Mouse (Mus musculus) myocyte (in vitro differentiated cells): ENCODE measurements around the gene Etv6.

Experiments used
- CEBPB ChIP-seq: IDR thresholded peaks from 2 replicates; pipeline ENCODE4 v1.6.1; 2011; ENCODE audit warnings: mild to moderate bottlenecking, moderate library complexity; ENCODE audit not compliant: poor library complexity, insufficient read depth, severe bottlenecking
- E2F4 ChIP-seq: IDR thresholded peaks from one replicate; pipeline ENCODE4 v1.6.1; 2011; ENCODE audit warnings: mild to moderate bottlenecking, control low read depth, moderate library complexity; ENCODE audit not compliant: insufficient read depth
- MAX ChIP-seq: IDR thresholded peaks from one replicate; pipeline ENCODE4 v1.6.1; 2011; ENCODE audit warnings: low read depth, mild to moderate bottlenecking, control low read depth
- MYOD1 ChIP-seq, 3 experiments: IDR thresholded peaks; one replicate each; pipeline ENCODE4 v1.6.1; 2011; ENCODE audit warnings: control low read depth in 2 of 3, low read depth in 2 of 3, mild to moderate bottlenecking in 2 of 3, moderate library complexity in 1 of 3; ENCODE audit not compliant: insufficient read length in 2 of 3, control insufficient read depth in 1 of 3
- MYOG ChIP-seq, 3 experiments: IDR thresholded peaks; one replicate each; pipeline ENCODE4 v1.6.1; 2011; ENCODE audit warnings: control low read depth in 2 of 3, low read depth in 2 of 3, mild to moderate bottlenecking in 2 of 3; ENCODE audit not compliant: insufficient read length in 2 of 3, control insufficient read depth in 1 of 3, insufficient read depth in 1 of 3
- POLR2A ChIP-seq: IDR thresholded peaks from one replicate; pipeline ENCODE4 v1.6.1; 2011; ENCODE audit warnings: low read depth, mild to moderate bottlenecking, control low read depth, moderate library complexity; ENCODE audit not compliant: insufficient read length
- POLR2AphosphoS2 ChIP-seq: IDR thresholded peaks from one replicate; pipeline ENCODE4 v1.6.1; 2011; ENCODE audit warnings: low read depth, control low read depth; ENCODE audit not compliant: insufficient read length
- REST ChIP-seq: IDR thresholded peaks from one replicate; pipeline ENCODE4 v1.6.1; 2011; ENCODE audit warnings: mild to moderate bottlenecking, control low read depth, moderate library complexity; ENCODE audit not compliant: insufficient read depth, insufficient read length
- SRF ChIP-seq: IDR thresholded peaks from one replicate; pipeline ENCODE4 v1.6.1; 2011; ENCODE audit warnings: low read depth; ENCODE audit not compliant: control insufficient read depth, insufficient read length
- TCF12 ChIP-seq: IDR thresholded peaks from one replicate; pipeline ENCODE4 v1.6.1; 2011; ENCODE audit warnings: mild to moderate bottlenecking, control low read depth; ENCODE audit not compliant: poor library complexity, insufficient read depth, severe bottlenecking
- TCF3 ChIP-seq: IDR thresholded peaks from one replicate; pipeline ENCODE4 v1.6.1; 2011; ENCODE audit warnings: low read depth, control low read depth; ENCODE audit not compliant: insufficient read length
- USF1 ChIP-seq: IDR thresholded peaks from one replicate; pipeline ENCODE4 v1.6.1; 2011; ENCODE audit warnings: low read depth, mild to moderate bottlenecking, control low read depth, moderate library complexity

GRCm38 (mm10) chr6:134127996-134128395, 92.5 kb downstream of the Etv6 start:
- TF ChIP-seq MYOD1 (IDR thresholded peaks at IDR 0.05; ENCODE audit: control insufficient read depth in 1 of 3, insufficient read length in 2 of 3, low read depth in 2 of 3) (no peak), POLR2A (no peak), POLR2AphosphoS2 (no peak), MAX (no peak), USF1 (no peak), SRF (no peak), E2F4 (no peak), MYOG (IDR thresholded peaks at IDR 0.05; ENCODE audit: control insufficient read depth in 1 of 3, insufficient read depth in 1 of 3, insufficient read length in 2 of 3, low read depth in 2 of 3) (no peak), TCF3 (no peak), REST (no peak), TCF12 (no peak), CEBPB (no peak)
